Mouse (Mus musculus): ENCODE results near the gene Vcam1. TPM values are rescaled to one million over a fixed set of nuclear protein-coding genes. Genes with fewer than 3 reads are reported as not detected.

Gene Vcam1
- total RNA-seq, 2 experiments from 2014 or later = 50.3 to 51.7 TPM

DNA sequence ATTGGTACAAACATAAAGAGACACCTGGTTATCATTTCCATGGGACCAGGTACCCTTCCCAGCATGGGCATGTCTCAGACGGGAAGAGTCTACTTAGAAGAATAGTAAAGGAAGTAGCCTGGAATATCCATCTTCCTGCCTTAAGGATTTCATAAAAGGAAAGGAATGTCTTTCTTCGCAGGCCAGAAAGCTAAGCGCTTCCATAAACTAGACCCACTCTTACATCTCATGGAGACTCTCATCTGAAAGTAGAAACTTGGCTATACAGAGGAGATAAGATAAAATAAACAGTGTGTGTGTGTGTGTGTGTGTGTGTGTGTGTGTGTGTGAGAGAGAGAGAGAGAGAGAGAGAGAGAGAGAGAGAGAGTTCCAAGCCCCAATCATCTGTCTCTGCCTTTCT is 36.9 kb downstream of the Vcam1 start:
- no peak for DNase-seq (ENCODE audit: low spot score in 2 of 2)

DNA sequence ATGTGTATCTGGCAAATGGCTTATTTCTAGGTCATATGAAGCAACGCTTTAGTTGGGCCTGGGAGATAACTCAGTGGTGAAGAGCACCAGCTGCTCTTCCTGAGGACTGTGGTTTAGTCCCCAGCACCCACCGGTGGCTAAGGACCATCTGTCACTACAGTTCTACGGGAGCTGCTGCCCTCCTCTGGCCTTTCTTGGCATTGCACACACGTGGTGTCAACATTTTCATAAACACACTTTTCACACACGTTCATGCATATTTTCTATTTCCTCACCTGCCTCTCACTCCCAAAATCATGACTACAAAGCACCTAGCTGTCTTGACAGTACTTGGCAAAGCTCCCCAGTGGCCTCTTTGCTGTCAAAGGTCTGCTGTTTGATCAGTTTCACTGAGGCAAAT is 37.8 kb downstream of the Vcam1 start:
- DNase-seq (ENCODE audit: low spot score in 2 of 2) = no peak

DNA sequence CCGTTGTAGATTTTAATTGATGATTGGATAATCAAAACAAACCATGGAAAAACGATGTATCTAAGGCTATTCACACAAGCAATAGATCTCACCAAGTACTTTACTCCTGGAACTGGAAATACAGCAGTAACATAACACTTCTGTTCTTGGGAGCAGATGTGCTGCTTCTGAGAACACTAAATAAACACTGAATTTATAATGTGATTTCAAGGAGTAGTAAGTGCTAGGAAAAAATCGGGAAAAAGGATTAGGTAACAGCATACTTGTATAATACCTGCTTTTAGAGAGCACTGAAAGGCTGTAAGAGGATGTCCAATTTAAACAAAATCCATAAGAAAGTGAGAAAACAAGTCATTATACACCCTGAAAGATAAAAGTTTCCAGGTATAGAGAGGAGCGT is 43.5 kb downstream of the Vcam1 start:
- DNase-seq (ENCODE audit: low spot score in 2 of 2) = no peak

DNA sequence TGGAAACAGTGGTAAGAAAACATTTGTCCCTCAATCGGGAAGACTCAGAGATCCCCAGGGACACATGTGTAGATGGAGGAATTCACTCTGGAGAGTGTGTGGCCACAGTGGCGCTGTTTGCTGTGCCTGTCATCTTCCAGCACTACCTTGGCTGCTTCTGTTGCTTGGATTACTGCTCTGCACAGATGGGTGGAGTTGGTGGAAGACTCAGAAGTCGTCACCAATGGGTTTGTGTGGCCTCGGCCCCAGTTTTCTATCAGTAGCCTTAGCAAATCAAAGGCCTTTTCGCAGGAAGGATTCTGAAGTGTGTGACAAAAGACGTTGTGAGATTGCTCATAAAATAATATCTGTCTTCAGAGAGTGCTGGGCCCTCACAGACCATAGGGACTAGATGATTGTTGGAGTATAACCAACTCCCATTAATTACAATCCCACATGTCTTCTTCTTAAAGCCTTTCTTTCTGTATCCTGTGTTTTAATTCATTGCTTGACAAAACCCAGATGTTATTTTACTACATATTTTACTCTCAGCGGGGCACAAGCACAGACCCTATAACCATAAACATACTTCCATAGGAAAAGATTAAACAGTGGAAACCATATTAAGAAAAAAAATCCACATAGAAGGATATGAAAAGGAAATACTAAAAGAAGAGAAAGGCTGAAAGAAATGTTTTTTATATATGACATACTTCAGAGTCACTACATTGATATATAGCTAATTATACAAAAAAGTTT is 48.4 kb downstream of the Vcam1 start:
- no peak for DNase-seq (ENCODE audit: low spot score in 2 of 2)

DNA sequence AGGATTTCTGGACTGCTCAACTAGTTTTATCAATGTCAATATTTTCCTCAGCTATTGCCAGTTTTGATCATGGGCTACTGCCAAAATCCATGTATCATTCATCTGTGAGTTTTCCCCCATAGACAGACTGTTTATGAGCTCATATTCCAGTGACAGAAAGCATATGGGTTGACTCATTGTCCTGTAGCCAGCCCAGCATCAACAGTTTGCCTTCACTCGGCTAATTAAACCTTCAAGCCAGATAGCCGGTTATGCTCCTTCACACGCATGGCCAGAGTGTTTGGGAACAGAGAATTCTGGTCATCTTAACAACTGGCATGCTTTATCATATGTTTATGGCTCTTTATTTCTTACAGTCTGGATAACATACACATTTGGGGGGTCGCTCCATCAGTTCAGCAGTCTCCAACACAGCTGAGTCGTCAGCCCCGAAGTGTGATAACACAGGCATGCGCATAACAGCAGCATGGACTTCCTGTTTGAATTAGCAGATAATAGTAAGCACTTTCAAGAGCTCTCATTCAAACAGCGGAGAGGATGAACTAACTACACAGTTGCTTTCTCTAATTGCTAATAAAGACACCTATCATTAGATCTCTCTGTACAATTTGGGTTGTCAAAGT is 49.2 kb downstream of the Vcam1 start:
- DNase-seq (ENCODE audit: low spot score in 2 of 2) = peak in 1 of 2 experiments; percentile 29

DNA sequence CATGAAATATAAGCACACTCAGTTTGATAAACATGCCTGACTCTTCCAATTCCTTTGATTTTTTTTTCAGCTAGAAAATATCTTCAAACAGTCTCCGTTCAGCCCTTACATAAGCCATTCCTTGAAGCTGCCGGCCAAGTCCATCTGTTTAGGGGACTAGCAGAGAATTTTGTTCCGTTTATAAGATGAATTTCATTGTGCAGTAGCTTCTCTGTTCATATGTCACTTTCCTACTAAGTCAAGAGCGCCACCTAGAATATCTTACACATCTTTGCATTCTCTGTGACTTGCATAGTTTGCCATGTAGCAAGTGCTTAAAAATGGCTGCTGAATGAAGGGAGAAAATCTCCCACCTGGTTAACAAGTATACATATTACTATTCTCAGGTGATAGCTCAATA is 51.0 kb downstream of the Vcam1 start:
- no peak for DNase-seq (ENCODE audit: low spot score in 2 of 2)

DNA sequence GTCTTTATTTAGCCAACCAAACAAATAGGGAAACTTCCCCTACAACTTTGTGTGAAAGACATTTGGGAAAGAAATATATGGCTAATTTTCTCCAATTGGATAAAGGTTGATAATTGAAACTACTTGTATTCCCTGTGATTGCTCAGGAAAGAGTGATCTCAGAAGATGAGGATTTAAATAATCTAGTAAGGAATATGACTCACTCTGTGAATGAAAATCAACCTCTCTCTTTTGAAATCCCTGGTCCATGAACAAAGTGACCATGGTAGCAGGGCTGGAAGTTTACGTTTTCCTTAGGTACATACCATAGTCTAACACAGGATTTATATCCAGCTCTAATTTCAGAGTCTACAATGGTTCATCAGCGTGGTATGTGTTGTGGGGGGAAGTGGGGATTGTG is 52.7 kb downstream of the Vcam1 start:
- DNase-seq (ENCODE audit: low spot score in 2 of 2) = no peak

DNA sequence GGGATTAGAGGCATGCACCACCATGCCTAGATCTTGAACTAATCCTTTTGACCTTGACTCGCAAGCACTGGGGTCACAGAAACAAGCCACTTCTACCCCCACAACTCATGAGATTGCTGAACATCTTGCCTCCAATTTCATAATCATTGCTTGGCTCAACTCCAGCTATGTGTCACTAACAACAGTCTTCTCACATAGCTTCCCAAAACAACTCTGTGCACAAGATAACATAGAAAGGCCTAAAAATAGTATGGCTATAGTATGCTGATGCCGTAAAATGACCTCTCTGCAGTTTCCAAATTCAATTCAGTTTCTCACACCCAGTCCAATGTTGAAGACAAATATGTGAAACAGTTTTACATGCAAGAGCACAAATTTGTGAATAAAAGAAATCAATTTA is 56.9 kb downstream of the Vcam1 start:
- DNase-seq (ENCODE audit: low spot score in 2 of 2) = no peak

DNA sequence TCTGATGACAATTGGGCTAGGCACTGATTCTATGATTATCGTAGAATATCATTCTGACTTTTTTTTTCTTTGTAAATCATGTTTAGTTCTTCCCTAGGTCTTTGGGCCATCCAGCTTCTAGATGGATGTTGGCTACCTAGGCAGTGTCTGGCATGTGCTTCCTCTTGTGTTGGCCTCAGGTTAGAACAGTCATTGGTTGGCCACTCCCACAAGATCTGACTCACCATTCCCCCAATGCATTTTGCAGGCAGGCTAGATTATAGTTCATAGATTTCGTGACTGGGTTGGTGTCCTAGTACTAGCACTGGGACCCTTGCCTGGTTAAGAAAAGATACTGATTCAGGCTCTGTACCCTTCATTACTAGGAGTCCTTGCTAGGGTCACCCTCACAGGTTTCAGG is 67.3 kb downstream of the Vcam1 start:
- DNase-seq (ENCODE audit: low spot score in 2 of 2) = no peak

DNA sequence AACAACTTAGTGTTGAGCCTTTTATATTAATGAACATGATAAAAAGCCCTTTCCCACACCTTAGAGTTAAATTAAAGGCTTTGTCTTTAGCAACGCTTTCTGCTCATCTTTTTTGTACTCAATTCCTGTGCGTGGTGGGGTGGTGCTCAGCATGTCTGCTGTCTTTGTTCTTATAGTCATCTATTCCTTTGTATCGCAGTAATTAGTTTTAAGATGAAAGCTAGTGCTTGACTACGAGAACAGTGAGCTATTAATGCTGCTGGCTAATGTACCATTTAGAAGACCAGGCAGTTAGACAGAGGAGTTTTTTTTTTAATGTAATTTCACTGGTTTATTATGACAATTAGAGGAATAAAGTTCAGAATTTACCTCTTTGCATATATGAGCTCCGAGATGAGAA is 69.2 kb downstream of the Vcam1 start:
- no peak for DNase-seq (ENCODE audit: low spot score in 2 of 2)

Other genes with a start within 250 kb of the Vcam1 start
- 10 to 100 TPM; 12.3 to 13.5 TPM for gene Dph5, start 241.9 kb downstream of the Vcam1 start, total RNA-seq (2021)
- gene Slc30a7, start 122.3 kb downstream of the Vcam1 start, total RNA-seq (2021) = 10 to 100 TPM; 24.0 to 30.6 TPM
- gene Extl2, start 122.2 kb downstream of the Vcam1 start, total RNA-seq (2021) = 10 to 100 TPM; 48.6 to 48.8 TPM
- 1 to 10 TPM; 4.3 to 4.5 TPM for gene Gpr88, start 123.8 kb upstream of the Vcam1 start, total RNA-seq (2021)